Mouse (Mus musculus): ENCODE measurements around the gene Nxph2.

Gene Nxph2

DNA sequence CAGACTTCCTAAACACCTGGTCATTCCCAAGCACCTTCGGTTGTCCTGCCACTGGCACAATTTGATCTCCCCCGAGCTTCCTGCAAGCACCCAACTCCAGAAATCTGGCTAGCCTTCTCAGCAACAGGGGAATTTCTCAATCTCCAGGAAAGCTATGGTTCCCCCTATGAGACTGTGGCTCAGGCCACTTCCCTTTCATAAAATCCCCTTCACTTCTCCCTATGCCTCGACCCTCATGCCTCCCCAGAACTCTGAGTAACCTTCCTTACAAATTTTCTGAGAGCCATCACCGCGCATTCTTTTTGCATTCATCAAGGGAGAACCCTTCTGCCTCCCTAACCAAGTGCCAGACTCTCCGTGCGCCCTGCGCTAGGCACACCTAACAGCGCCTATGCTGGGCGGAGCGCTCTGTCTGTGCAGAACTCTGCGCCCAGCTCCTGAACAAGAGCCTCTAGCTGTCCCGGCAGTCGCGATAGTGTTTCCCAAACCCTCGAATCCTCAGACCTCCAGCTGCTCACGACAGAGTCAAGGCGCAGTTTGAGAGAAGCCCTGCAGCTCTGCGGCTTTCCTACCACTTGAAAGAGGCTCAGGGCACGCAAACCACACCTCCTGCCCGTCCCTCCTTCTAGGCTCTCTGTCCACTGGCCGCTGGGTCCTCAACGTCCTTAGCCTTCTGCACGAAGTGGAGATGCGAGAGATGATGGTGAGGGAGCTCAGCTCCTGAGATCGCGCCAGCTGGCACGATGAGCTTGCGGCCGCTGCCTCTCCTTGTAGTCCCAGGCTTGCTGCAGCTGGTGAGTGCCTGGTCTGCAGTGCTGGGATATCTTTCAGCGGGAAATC, at the start of gene Nxph2:
TSS of gene Nxph2 (plus strand) at position 501 of the 840 bp plus-strand sequence.
- DNase-seq, result peak; percentile 60 to 71

DNA sequence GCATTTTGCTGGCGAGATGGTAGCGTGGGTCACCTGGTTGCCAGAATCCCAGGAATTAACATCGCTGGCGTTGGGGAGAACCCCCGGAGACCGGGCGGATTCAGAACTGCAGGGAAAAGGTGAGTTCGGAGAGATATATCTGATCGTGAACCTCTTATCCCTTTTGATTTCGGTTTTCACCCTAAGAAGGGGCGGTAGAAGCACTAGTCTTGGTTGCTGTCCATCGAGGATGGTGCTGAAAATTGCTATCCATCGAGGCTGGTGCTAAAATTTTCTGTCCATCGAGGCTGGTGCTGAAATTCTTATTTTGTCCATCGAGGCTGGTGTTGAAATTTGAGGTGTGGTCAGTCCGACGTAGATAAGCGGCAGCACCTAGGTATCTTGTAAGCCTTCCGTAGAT, 30.1 kb upstream of the Nxph2 start:
- peak; percentile 5 to 10 for DNase-seq

DNA sequence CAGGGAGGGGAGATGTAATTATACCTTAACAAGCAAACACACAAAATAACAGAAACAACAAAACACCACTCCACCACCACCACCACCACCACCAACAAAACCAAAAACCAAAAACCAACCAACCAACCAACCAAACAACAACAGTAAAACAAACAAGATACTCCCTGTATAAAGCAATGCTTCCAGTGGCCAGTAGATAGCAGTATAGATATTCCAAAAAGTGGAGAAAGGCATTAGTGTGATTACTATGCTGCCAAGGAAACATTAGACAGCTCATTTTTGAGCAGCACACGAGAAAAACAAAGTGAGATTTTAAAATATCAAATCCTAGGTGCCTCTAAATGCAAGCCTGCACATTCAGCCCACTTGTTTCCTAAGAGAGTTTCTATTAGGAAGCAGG, 6.2 kb upstream of the Nxph2 start:
- DNase-seq, result peak; percentile 5 to 30

Measured in cerebellum, postnatal 10 days (tissue).